Mouse (Mus musculus): ENCODE measurements around the gene Gm11172.

- TF ChIP-seq POLR2A (IDR thresholded peaks at IDR 0.05; ENCODE audit: extremely low read depth, insufficient read depth, low read length), result no peak
- no peak for TF ChIP-seq CTCF (IDR thresholded peaks at IDR 0.05; ENCODE audit: extremely low read depth, insufficient read depth, low read length)
Measured at GRCm38 (mm10) chr16:10782377-10783151, 30.2 kb upstream of the Gm11172 start.

Data from cortical plate, adult 2 months (tissue).